Mouse (Mus musculus) megakaryocyte-erythroid progenitor cell, adult 5-6 weeks (primary cell): ENCODE measurements around the gene Adam10. TPM values are rescaled to one million over a fixed set of nuclear protein-coding genes. Genes with fewer than 3 reads are reported as not detected.
A peak's percentile ranks its signal among the peaks of the same experiment; 100 is the strongest.

ENCODE experiments used
- ATAC-seq: replicated peaks from 2 replicates; pipeline ENCODE4 v1.8.0; 2016; ENCODE audit warnings: mild to moderate bottlenecking, inconsistent platforms; ENCODE audit not compliant: severe bottlenecking, poor library complexity, low FRiP score, low TSS enrichment
- total RNA-seq, 2 experiments: library from RNA; stranded (forward) in 1 of 2; stranded (reverse) in 1 of 2; fragments of 200-1000, 215-1000 nt in 1 of 2; fragments of >200 nt in 1 of 2; fragmentation: Nextera tagmentation in 1 of 2; gene quantifications; 2 replicates each; pipeline ENCODE4 v1.2.3; 2014 to 2017

Adam10 gene
- 88.3 and 96.4 TPM in 2 replicates for total RNA-seq (2014; fragmentation: Nextera tagmentation)
- 56.0 and 79.3 TPM in 2 replicates for total RNA-seq (2017)

- peak; percentile 95 for ATAC-seq
Observed at GRCm38 (mm10) chr9:70678682-70679131, at the start of gene Adam10. Gene Adam10 (plus strand): TSS chr9:70678997.

- ATAC-seq, result no peak
Observed at GRCm38 (mm10) chr9:70629711-70630110, 49.1 kb upstream of the Adam10 start.

DNA sequence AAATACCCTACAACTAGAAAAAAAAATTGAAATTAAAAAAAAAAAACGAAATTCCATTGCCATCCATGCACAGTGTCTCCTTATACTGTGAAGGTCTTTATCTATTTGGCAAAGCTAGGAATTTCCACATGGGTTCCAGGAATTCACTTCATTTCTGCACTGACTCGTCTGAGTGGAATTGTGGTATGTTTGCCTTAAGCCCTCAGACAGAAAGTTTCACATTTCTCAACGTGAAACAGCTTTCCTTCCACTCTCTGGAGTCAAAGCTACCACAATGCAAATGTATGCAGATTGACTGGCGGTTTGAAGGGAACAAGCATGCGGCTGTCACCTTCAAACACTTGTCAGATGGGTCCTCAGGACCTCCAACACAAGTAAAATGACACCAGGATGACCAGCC is 47.1 kb upstream of the Adam10 start:
- ATAC-seq, result no peak

DNA sequence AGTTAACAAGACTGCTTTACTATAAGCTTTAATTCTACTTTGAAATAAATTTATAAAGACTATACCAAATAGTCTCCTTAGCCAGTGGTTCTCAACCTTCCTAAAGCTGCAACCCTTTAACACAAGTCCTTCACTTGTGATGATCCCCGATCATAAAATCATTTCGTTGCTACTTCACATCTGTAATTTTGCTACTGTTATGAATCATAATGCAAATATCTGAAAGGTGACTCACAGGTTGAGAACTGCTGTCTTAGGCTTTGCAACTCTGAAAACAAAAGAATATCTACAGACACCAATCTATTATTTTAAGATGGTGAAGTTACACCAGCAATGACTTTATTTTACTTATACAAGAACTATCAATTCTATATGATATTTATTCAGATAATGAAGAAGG is 42.0 kb upstream of the Adam10 start:
- no peak for ATAC-seq

DNA sequence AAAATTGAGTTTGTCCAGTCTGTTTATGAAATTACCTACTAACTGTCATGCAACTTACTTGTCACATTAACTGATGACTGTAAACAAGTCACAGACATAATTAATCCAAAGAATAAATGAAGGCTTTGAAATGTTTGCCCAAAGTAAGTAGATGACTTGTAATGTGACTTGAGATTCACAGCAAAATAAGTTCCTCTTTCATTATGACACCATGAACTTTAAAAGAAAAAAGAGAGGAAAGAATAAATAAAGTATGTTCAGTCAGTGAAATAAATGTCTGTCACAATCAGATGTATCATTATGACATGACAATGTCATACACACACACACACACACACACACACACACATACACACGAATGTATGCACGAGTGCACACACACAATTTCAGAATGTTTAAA is 28.5 kb upstream of the Adam10 start:
- no peak for ATAC-seq

DNA sequence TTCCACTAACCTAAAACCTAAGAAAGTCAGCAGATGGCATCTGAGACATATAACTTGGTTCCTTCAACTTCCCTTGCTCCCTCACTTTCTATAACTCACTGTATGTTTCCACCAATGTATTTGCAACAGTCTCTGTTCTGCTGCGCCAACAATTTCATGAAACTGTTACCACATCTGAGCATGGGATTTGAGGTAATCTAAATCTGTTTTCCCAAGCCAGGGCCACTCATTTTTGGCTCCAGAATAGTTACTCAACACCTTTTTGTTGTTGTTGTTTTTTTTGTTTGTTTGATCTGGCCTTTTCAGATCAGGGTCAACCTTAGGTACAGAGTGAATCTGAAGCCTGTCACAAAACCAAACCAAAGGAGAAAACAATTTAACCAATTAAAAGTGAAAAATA is 27.8 kb upstream of the Adam10 start:
- ATAC-seq, result no peak

DNA sequence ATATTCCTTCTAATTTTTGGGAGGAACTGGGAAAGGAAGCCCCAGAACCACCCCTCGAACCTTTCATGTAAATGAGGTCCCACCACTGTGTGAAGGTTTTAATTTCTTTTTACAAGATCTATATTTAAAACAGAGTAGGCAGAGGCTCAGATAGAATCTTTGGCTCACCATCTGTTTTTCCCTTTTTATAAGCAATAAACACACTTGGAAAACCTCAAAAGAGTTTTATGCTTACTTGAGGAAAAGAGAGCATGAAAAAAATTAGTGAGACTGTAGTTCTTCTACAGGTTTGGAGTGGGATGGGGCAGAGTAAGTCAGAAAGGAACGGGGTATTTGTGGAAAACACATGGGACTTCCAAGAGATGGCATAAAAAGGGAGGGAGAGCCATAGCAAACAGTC is 26.6 kb upstream of the Adam10 start:
- ATAC-seq, result no peak

DNA sequence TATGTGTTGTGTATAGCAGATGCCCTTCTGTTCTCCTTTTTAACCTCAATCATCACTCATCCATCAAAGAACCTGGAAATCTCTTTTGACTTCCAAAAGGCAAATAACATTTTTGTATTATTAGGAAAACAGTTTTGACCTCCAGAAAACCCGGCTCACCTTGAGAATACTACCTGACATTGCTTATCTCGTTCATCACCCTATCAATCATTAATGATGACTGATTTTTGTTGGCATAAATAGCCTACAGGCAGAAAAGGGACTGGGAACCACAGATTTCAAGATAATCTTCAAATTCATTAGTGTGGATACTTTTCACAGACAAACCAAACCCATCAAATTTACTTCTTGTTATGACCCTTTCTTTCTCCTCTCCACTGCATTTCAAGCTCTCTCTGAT is 24.9 kb upstream of the Adam10 start:
- ATAC-seq, result no peak

GRCm38 (mm10) chr9:70654496-70654895 is 24.3 kb upstream of the Adam10 start:
- no peak for ATAC-seq

DNA sequence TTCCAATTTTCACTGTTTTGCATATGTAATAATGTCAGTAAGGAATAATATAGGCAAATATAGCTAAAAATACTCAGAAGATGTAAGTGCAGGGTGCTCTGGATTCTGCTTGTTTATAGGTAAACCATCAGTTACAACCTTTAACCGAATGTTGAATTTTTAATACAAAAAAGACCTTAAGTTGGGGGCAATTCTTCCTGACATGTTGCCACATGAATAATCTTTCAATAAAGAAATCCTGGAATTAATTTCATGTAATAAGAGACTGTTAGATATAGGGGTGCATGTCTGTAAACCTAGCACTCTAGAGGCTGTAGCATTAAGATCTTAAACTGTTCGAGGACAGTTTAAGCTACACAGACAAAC is 23.1 kb upstream of the Adam10 start:
- ATAC-seq, result no peak

GRCm38 (mm10) chr9:70656130-70657007 is 22.4 kb upstream of the Adam10 start, which contains the start of gene Gm10642:
Gene Gm10642 (plus strand): TSS chr9:70656251.
- peak; percentile 50 for ATAC-seq

GRCm38 (mm10) chr9:70657013-70657967 is 21.5 kb upstream of the Adam10 start, which contains the start of gene Mindy2:
Gene Mindy2 (minus strand): TSS chr9:70657174.
- peak; percentile 93 for ATAC-seq

- no peak for ATAC-seq
Observed at GRCm38 (mm10) chr9:70658266-70658665, 20.5 kb upstream of the Adam10 start.

GRCm38 (mm10) chr9:70664847-70665246 is 13.9 kb upstream of the Adam10 start:
- ATAC-seq, result no peak

- ATAC-seq, result no peak
Observed at GRCm38 (mm10) chr9:70665372-70666145, 13.2 kb upstream of the Adam10 start.

GRCm38 (mm10) chr9:70666811-70667210 is 12.0 kb upstream of the Adam10 start:
- ATAC-seq, result no peak

DNA sequence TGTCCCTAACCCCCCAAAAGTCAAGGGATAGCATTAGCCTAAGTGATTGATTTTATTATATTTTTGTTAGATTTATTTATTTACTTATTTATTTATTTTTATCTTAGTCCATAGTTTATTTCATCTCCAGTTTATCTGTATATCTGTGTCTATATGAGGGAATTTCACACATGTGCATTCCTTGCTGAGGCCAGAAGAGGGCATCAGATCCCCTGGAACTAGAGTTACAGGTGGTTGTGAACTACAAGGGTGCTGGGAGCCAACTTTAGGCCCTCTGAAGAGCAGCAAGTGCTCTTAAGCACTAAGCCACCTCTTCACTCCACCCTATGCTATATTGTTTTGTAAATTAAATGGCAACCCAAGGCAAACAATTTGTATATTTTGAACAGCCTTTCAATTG is 10.7 kb upstream of the Adam10 start:
- no peak for ATAC-seq

GRCm38 (mm10) chr9:70669197-70669596 is 9.6 kb upstream of the Adam10 start:
- ATAC-seq, result 0 out of 2 replicates have a peak, but pooled peaks have one; percentile 39

- ATAC-seq, result peak; percentile 78
Observed at GRCm38 (mm10) chr9:70670381-70670780, 8.4 kb upstream of the Adam10 start.
